Mouse (Mus musculus) left cerebral cortex, adult 8-10 months (tissue): Measurements from ENCODE around the gene Sec24a. TPM values are rescaled to one million over a fixed set of nuclear protein-coding genes. Genes with fewer than 3 reads are reported as not detected.
A peak's percentile ranks its signal among the peaks of the same experiment; 100 is the strongest.
"Not testable (repeated sequence)": the region's sequence is repeated elsewhere in the genome, so short reads cannot be mapped to it uniquely, and the experiment has no call there.

Experiments
- DNase-seq, 2 experiments: peaks; one replicate each; pipeline ENCODE4 v3.0.0; 2022; ENCODE audit warnings: low spot score in 2 of 2
- total RNA-seq, 4 experiments: library from RNA; stranded (reverse); gene quantifications; 2 replicates each; pipeline ENCODE4 v1.2.4; 2022

Sec24a gene
- 10 to 100 TPM; 19.1 to 21.9 (median 19.8) TPM for total RNA-seq

DNA sequence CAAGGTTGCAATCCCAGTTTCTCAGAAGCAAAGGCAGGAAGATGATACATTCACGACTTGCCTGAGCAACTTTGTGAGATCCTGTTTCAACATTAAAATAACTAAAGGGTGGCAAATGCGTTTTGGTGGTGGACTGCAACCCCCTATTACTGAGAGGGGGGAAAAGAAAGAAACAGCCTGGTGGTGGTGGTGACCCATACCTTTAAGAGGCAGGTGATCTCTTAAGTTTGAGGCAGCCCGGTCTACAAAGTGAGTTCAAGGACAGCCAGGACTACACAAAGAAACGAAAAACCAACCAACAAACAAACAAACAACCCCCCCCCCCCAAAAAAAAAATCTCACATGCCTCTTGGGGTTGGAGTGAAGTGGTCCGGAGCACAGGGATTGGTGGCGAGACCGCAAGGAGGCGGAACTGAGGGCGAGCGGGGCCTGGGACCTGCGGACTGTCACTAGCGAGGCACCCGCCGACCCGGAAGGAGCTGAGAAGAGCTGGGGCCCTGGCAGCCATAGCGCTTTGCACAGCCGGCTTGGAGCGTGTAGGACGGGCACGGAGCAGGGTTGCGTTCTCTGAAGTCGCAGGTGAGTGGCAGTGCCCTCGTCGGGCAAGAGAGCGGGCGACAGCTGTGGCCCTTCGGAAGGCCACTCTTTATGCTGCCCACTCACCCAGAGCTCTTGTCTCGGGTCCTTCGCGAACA lies at the start of gene Sec24a, which contains the start of gene Sar1b:
Sec24a (minus strand) TSS at position 422 of the 695 bp plus-strand sequence.
Sar1b (plus strand) TSS at position 475 of the 695 bp plus-strand sequence.
- peak; percentile 49 to 70 for DNase-seq

DNA sequence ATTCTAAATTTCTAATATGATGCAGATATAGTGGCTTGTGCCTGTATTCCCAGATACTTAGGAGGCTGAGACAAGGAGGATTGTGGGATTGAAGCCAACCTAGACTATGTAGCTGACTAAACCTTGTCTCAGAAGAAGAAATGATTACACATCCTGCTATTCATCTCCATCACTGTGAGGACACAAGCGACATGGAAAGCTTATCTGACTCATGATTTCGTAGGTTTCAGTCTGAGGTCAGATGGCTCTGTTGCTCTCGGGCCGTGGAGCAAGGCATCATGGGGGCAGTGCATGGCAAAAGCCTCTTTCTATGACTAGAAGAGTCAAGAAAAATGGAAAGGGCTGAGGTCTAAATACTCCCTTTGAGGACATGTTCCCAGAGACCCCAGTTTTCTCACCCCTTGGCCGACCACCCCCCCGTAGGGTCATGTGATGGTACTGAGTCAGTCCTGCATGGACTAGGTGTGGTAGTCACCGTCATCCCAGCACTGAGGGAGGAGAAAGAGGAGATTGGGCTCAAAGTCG lies 48.6 kb upstream of the Sec24a start:
- DNase-seq, result no peak

DNA sequence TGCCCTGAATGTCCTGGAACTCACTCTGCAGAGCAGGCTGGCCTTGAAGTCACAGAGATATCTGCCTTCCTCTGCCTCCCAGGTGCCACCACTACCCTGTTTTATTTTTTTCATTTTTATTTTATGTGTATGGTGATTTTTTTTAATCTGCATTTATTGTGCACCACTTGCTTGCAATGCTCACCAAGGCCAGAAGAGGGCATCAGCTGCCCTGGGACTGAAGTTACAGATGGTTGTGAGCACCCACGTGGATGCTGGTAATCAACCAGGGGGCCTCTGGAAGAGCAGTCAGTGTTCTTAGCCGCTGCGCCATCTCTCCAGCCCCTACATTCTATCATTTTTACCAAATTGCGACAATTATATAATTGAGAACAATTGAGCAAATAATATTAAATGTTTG lies 47.8 kb upstream of the Sec24a start:
- no peak for DNase-seq

DNA sequence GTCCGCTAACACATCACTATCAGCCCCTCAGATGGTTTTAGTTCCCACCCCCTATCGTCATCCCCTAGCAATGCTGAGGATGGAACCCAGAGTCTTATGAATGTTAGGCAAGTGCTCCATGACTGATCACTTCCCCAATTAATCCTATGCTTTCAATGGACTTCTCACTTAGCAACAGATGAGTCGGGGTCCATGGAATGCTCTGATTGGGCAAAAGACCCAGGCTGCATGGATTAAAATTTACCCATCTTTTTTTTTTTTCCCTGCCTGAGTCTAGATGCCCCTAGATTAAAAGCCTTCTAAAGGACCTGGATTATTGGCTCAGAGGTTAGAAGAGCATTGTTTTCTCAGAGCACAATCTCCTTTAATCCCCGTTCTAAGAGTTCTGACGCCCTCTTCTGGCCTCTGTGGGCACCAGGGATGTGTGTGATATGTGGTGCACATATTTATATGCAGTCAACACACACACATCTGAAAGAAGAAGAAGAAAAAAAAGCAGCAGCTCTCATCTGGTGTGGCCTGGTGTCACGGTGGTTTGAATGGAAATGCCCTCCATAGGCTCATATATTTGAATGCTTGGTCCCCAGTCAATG lies 46.3 kb upstream of the Sec24a start:
- DNase-seq, result no peak

DNA sequence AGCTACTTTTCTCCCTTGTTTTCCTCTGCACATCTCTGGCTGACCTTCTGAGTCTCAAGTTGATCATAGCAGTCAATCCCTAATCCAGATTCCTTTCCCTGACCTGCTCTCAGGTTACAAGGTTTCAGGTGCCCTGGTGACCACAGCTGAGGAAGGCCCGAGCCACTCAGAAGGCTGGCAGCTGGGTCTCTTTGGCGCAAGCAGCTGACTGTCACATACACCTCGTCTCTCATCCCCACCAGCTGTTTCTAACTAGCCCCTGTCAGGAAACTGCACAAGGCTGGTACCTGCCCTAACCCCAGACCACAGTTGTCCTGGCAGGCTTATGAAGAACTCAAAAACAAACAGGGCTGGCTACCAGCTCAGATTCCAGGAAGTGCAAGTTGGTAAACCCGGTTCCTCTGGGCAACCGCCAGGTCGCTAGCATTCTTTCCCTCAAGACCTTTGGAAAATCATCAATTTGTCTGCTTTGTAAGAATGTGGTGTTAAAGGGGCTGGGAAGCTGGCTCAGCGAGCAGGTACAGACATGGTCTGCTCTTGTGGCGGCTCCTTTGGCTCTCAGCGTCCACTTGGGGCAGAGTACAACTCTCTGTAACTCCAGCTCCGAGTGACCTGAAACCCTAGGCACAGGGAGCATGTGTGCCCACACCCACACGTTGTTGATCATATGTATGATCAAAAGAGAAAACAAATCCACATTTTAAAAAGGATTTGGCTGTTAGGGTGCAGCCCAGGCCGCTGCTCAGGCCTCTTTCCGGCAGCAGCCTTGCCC lies 43.9 kb upstream of the Sec24a start:
- DNase-seq, result no peak

DNA sequence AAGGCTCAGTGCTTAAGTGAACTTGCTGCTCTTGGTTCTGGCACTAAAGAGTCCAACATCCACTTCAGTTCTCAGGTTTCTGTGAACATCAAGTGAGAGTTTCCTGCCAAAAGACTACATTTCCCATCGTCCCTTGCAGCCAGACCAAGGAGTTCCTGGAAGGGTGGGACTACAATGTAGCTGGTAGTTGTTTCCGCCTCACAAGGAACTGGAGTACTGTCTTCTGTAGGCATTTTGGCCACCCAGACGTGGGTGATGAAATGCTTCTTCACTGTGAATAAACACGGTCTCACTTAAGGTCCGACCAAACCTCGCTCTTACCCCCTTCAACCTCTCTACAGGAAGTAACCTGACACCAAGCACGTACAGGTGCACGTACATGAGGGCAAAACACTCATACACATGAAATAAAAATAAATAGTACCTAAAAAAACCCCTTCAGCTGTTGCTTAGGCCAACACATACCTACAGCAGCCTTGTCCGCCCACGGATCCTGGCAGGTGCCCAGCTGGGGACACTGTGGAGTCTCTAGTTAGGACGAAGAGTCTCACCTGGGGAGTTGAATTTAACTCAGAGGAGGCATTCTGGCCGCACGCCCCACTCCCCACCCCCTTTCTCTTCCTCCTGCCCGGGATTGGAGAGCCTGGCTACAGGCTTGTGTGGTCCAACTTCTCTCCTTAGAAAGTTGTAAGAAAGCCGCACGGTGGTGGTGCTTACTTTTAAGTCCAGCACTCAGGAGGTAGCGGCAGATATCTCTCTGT lies 42.0 kb upstream of the Sec24a start:
- peak; percentile 43 to 66 for DNase-seq

DNA sequence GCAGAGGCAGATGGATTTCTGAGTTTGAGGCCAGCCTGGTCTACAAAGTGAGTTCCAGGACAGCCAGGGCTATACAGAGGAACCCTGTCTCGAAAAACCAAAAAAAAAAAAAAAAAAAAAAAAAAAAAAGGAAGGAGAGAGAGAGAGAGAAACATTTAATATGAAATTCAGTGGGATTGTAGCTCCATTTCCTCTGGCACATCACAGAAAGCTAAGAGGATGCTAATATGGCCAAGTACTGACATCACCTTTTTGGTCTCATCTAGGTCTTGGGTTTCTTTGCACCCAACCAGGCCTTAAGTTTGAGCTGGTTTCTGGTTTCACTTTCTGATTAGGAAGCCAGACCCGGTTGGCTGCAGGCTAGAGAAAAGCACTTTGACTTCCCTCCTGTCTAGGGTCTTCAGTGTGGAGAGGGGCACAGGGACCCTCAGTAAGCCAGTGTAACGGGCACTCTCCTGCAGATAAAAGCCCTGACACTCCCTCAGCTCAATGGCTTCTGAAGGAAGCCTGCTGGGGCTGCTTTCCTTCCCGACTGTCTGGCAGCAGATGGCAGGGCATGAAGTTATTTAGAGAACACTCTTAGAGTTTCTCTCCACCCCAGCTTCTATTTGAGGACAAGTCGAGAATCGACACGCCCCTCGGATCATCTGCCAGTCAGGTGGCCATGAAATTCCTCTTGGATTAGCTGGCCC lies 37.3 kb upstream of the Sec24a start:
- DNase-seq, result peak in 1 of 2 experiments; percentile 55

DNA sequence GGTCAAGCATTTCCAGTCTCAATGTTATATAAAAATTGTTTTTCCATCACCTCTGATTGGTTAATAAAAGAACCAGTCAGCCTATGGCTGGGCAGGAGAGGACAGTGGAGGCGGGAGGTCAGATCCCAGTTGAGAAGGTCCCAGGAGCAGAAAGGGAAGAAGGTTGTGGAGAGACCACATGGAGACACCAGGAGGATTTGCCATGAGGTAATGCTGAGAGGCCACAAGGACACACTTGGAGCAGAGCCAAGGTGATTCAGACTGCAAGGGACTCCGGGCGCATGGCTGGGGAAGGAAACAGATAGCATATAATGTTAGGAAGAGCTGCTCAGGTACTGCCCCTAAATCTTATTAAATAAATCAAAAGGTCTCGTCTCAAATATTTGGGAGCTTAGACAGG lies 32.8 kb upstream of the Sec24a start:
- DNase-seq, result no peak

DNA sequence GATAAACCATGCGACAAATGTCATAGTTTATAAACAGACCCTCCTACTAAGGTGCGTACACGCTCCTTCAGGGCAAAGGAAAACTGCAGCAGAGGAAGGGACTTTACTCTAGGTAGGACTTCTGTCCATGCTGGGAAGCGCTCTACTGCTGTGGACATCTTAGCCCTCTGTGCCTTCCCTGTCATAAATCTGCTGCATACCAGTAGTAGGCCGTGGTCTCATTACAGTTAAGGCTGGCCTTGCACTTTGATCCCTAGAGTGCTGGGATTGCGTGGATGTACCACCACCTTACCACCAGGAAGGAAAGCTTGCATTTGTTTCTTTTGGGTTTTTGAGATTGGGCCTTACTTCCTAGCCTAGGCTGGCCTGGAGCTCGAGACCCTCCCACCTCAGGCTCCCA lies 27.2 kb upstream of the Sec24a start:
- DNase-seq, result no peak

DNA sequence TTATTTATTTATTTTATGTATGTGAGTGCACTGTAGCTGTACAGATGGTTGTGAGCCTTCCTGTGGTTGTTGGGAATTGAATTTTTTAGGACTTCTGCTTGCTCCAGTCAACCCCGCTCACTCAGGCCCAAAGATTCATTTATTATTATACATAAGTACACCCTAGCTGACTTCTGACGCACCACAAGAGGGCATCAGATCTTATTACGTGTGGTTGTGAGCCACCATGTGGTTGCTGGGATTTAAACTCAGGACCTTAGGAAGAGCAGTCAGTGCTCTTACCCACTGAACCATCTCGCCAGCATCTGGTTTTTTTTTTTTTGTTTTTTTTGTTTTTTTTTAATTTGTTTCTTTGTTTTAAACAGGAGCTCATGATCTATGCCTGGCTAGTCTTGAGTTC lies 26.3 kb upstream of the Sec24a start:
- DNase-seq, result not testable (repeated sequence)

DNA sequence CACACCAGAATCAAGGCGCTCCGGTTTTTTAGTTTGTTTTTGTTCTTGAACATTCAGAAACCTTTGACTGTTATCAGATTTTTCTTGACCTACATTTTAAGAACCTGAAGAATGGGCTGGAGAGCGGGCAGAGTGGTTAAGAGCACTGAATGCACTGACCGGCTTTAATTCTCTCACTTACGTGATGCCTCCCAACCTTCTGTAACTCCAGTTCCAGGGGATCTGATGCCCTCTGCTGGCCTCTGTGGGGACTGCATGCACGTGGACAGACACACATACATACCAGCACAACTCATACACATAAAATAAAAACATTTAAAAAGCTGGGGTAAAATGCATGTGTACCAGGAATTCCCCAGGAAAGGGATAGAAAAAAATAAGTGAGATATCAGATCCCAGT lies 22.5 kb upstream of the Sec24a start:
- DNase-seq, result no peak

DNA sequence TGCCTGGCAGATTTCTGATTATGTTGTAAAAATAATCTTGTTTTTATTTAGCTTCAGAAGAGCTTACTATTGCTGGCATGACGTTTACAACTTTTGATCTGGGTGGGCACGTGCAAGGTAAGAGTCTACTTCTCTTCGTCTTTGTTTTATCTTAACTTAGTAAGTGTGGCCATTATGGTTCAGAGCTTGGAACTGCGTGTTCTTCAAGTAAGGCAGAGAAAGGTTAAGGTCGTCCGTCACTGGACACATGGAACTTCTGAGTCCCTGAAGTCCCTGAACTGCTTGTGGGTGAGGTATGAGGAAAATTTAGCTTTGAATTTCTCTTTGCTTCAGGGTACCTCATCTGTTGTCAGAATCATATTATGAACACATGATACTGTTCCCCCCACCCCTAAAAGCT lies 19.3 kb upstream of the Sec24a start:
- DNase-seq, result no peak

DNA sequence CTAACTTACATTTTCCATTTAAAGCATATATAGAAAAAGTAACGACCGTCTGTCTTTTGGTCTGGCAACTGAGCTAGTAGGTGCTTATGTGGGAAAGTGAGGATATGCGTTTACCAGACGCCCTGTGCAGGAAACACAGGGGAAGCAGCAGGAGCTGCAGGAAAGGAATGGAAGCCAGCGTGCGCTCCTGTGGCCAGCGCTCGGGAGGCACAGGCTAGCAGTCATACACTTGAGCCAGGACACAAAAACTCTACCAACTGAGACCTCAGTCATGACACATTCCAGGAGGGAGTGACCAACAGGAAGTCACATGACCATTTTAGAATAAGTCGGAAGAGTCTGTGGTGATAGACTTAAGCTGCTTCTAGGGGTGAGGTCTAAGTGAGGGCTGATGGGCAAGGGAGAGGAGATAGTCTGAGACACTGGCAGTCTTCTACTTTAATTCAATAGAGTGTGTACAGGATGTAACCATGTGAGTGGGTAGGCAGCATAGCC lies 17.4 kb upstream of the Sec24a start:
- no peak for DNase-seq

DNA sequence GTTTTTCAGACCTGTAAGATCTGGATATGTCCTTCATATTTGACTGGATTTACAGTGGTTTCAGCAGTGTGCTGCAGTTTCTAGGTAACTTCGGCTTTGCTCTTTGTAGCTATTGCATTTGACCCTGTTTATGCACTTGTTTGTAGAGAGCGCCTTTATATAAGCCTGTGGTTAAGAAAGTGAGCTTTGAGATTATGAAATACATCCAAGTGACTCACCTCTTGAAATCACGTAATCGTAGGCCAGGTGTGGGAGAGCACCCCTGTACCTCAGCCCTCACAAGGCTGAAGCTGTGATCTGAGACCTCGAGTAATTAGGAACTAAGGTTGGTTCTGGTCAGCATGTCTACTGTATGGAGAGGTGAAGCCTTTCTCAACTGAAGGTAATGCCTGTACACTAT lies 14.0 kb upstream of the Sec24a start:
- DNase-seq, result no peak

DNA sequence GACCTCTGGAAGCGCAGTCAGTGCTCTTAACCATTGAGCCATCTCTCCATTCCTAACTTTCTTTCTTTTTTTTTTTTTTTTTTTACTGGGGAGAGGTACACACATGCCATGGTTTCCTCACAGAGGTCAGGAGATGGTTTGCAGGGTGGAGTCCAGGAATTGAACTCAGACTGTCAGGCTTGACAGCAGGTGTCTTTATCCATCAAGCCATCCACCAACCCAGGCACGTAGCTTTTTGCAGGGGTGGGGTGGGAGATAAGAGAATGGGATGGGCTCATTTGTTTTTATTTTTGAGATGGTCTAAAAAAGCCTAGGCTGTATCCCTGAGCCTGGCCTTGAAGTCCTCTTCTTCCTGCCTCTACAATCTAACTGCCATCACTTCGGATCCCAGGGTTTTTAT lies 12.1 kb upstream of the Sec24a start:
- no peak for DNase-seq

DNA sequence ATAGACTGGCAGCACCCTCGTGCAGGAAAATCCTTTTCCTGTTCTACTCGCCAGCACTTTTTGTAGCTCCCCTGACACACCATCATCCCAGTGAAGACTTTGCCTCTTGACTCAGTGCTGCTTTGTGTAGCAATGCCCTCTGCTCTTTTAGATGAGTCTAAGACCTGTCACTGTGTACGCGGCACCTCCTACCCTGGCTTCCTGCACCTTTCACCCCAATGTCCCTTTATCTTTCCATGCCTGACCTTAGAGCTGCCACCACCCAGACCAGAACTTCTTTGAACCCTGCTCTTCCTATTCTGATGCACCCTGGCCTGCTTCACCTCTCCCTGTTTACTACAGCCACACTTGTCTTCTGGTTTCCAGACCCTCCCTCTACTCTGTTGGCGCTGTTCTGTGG lies 4.9 kb upstream of the Sec24a start:
- no peak for DNase-seq

DNA sequence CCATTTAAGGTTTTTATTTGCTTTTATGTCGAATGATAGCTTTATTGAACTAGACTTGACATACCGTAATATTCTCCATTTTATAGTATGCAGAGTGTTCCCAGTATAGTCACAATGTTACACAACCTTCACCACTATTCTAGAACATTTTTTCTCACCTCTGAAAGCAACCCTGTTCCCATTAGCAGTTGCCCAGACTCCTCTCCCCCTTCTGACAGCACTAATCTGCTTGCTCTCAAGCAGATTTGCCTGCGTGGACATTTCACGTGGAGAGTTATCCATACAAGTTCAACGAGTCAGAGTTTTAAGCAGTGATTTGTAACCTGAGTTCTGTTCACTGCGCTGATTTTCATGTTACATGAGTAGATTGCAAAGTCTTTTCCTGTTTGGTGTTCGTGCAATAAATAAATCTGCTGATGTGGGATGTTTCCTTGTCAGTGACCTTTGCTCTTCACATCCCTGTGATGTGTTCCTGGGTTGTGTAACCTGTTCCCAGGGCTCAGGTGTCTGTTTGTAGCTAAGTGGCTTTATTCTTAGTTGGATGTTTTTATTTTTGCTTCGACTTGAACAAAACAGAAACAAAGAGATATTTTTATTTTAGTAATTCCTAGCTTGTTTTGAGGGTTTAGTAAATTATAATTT lies 4.3 kb upstream of the Sec24a start:
- no peak for DNase-seq

DNA sequence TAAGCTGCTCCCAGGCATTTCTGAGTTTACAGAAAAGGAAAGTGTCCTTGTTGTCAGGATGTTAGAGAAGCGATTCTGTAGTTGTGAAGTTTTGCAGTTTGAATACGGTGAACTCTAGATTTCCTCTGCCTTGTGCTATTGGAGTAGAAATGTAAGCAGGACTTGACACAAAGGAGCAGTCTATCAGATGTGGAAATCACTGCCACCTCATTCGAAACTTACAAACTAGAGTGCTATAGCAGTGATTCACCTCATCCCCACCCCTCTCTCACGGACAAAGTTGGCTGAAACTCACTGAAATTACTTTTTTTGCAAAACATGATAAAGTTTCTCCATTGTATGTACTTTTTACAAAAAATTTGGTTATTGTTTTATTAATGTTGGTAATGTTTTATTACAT lies 1.4 kb upstream of the Sec24a start:
- no peak for DNase-seq

DNA sequence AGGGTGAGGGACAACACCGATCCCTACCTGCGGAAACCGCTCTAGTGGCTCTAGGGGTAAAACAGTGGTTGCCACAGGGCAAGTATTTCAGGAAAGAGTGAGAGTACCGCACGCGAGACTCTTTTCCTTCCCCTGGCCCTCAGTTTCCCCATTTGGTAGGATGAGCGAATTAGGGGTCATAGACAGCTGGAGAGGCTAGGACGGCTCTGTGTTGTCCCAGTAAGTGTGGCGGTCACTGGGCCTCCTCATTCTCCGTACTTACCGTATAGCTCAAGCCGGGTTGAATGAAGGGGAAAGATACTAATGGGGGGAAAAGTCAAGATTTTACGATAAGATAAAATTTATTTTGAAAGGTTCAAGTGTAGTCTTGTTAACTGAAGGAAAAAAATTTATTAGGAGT lies 521 bp upstream of the Sec24a start:
- no peak for DNase-seq

DNA sequence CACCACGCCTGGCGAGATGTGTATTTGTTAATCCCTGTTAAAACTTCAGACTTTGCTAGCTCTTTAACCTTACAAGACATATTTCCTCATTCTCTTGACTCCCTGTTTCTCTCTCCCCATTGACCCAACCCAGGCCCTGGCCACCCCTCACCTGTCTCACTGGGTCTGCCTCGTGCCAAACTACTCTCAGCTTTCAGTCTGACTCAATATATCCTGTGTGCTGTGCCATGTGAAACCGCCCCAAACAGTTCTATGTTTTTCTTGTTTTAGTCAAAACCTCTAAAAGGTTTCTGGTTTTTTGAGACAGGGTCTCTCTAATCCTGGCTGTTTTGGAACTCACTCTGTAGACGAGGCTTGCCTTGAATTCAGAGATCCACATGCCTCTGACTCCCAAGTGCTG lies 2.2 kb downstream of the Sec24a start:
- DNase-seq, result no peak
